Mouse (Mus musculus) forebrain, embryonic 15.5 days (tissue): ENCODE results near the gene Tom1l2. TPM values are rescaled to one million over a fixed set of nuclear protein-coding genes. Genes with fewer than 3 reads are reported as not detected.

ENCODE experiments used
- ATAC-seq: fragments of 200-750 bp; cut with Nextera tagmentation; replicated peaks from 2 replicates; pipeline ENCODE4 v1.8.0; 2017; ENCODE audit warnings: mild to moderate bottlenecking, moderate TSS enrichment, moderate library complexity
- H3K27ac ChIP-seq: fragments of 300-500 bp; sonication (generic); replicated peaks from 2 replicates; pipeline ENCODE4 v1.5.1; 2015; ENCODE audit warnings: mild to moderate bottlenecking, inconsistent platforms
- H3K27me3 ChIP-seq: fragments of 300-500 bp; sonication (generic); 2 replicates; pipeline ENCODE4 v1.6.1; 2015; ENCODE audit warnings: inconsistent platforms
- H3K36me3 ChIP-seq: fragments of 300-500 bp; sonication (generic); 2 replicates; pipeline ENCODE4 v1.6.1; 2015; ENCODE audit warnings: mild to moderate bottlenecking, inconsistent platforms
- H3K4me1 ChIP-seq: fragments of 300-500 bp; sonication (generic); 2 replicates; pipeline ENCODE4 v1.6.1; 2015; ENCODE audit warnings: inconsistent platforms
- H3K4me2 ChIP-seq: fragments of 300-500 bp; sonication (generic); replicated peaks from 2 replicates; pipeline ENCODE4 v1.6.1; 2015; ENCODE audit warnings: mild to moderate bottlenecking, inconsistent platforms
- H3K4me3 ChIP-seq: fragments of 300-500 bp; sonication (generic); 2 replicates; pipeline ENCODE4 v1.5.1; 2015; ENCODE audit warnings: mild to moderate bottlenecking, inconsistent platforms
- H3K9ac ChIP-seq: fragments of 300-500 bp; sonication (generic); replicated peaks from 2 replicates; pipeline ENCODE4 v1.6.1; 2015; ENCODE audit warnings: mild to moderate bottlenecking, inconsistent platforms
- H3K9me3 ChIP-seq: fragments of 300-500 bp; sonication (generic); 2 replicates; pipeline ENCODE4 v1.6.1; 2016; ENCODE audit warnings: inconsistent platforms
- WGBS: fragments of 180-500 bp; shearing (Covaris S2); methylation state at CpG from one replicate; pipeline ENCODE4 v1.1.7; 2015; ENCODE audit warnings: mixed read lengths; 5-methylcytosine and 5-hydroxymethylcytosine counted together
- polyA plus RNA-seq: library from polyadenylated mRNA; unstranded; fragments of >200 nt; fragmentation: Nextera tagmentation; extraction: Ambion mirVana; gene quantifications from 2 replicates; pipeline ENCODE4 v1.2.1, GENCODE M21; 2015

Gene Tom1l2
- polyA plus RNA-seq, 1 experiment from 2014 or later, result 48.7 TPM

DNA sequence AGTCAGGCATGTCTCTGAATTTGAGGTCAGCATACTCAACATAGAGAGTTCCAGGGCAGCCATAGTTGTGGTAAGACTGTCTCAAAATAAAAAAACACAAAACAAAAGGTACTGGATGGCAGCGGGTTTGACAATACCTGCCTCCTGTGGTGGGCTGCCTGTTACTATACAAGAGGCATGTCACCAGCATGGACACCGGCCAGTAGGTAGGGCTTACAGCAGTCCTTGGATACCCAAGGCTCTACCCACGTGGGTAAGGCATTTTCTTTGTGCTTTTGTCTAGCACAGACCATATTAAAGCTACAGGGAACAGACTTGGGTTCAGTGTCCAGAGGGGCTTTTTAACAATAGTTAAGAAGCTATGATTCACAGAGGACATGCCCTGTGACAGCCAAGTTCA is 97.5 kb downstream of the Tom1l2 start:
- no peaks in the 10 kb centered on the region for H3K9me3 ChIP-seq
- no peak overlapping the region for H3K4me2 ChIP-seq
- no peaks in the 10 kb centered on the region for H3K27me3 ChIP-seq
- ATAC-seq, result no peak
- no peak overlapping the region for H3K4me3 ChIP-seq
- WGBS, result 27% methylated on average over 3 of the region's 3 CpGs
- 0 out of 2 replicates have a peak, but pooled peaks cover 5% of the 10 kb centered on the region for H3K36me3 ChIP-seq
- peaks cover 28% of the 10 kb centered on the region for H3K4me1 ChIP-seq
- peak overlapping the region; percentile 74 for H3K27ac ChIP-seq
- H3K9ac ChIP-seq, result no peak overlapping the region

DNA sequence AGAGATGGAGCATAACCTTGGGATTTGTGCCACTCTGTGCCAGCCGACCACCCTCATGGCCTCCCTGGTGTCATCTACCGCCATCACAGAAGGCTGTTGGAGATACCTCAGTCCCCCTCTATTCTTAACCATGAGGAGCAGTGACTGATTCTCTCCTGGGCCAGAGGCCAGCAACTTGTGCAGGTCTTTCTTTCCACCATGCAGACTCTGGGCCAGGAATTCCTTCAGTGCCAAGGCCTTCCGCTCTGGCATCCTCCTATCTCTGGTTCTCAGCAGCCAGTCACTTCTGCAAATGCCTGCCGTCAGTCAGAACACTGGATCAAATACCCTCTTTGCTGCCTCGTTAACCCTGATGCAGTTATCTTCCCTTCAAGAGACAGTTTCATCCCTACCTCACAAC is 98.4 kb downstream of the Tom1l2 start:
- peaks cover 28% of the 10 kb centered on the region for H3K4me1 ChIP-seq
- no peak for ATAC-seq
- WGBS, result 52% methylated on average over 5 of the region's 5 CpGs

DNA sequence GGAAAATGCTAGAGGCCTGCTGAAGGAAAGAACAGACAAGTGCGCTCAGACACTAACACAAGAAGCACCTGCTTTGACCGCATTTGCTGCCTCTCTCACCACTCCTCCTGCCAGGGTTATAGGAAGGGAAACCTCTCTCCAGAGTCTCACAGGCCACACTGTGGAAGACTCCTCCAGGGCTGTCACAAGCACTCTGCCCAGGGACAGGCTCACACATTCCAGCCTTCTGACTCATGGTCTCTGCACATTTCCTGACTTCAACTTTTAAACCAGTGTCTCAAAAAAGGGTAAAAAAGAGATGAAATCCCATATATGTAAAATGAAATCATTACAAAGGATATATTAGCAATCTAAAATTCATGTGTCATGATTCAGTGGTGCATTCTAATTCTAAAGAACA is 99.2 kb downstream of the Tom1l2 start:
- no peaks in the 10 kb centered on the region for H3K27me3 ChIP-seq
- no peak overlapping the region for H3K4me3 ChIP-seq
- no peak overlapping the region for H3K9ac ChIP-seq
- 0 out of 2 replicates have a peak, but pooled peaks cover 5% of the 10 kb centered on the region for H3K36me3 ChIP-seq
- no peak overlapping the region for H3K27ac ChIP-seq
- 96% methylated on average over 2 of the region's 2 CpGs for WGBS
- peaks cover 34% of the 10 kb centered on the region for H3K4me1 ChIP-seq
- H3K9me3 ChIP-seq, result no peaks in the 10 kb centered on the region
- no peak for ATAC-seq
- H3K4me2 ChIP-seq, result no peak overlapping the region

More for the DNA sequence above, 98.4 kb downstream of the Tom1l2 start:
- Histone ChIP-seq H3K9me3 (no peaks in the 10 kb centered on the region), H3K27ac (peak overlapping the region; percentile 74), H3K9ac (no peak overlapping the region), H3K4me2 (no peak overlapping the region), H3K4me3 (no peak overlapping the region), H3K27me3 (no peaks in the 10 kb centered on the region), H3K36me3 (0 out of 2 replicates have a peak, but pooled peaks cover 5% of the 10 kb centered on the region)

DNA sequence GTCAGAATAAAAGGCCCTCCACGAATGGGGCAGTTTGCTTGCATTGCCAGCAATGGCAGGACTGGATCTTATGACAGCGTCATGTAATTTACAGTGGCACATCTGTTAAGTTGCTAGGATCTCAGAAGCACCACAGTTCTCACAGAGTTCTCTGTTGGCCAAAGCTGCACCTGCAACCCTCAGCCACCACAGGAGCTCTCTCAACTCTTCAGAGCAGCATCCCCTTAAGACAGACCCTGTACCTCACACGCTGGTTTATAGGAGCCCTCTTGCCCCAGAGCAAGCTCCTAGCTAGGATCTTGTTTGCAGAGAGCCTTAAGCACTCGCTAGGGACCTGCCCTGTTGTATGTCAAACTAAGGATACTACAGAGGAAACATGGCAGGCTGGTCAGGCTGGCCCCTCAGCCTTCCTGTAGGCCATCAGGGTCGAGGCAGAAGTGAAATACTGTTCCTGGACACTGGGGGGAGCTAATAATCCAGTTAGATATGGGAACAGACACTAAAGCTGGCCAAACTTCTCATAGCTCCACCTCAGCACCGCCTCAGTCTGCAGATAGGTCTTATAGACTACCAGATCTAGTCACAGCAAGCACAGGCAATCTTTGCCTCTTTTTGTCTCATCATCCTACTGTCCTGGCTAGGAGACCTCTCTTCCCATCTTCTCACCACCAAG is 101.6 kb downstream of the Tom1l2 start:
- Histone ChIP-seq H3K4me3 (no peak overlapping the region), H3K36me3 (0 out of 2 replicates have a peak, but pooled peaks cover 5% of the 10 kb centered on the region), H3K9ac (no peak overlapping the region), H3K9me3 (no peaks in the 10 kb centered on the region), H3K27me3 (no peaks in the 10 kb centered on the region), H3K4me1 (peaks cover 32% of the 10 kb centered on the region), H3K27ac (no peak overlapping the region), H3K4me2 (no peak overlapping the region)
- no peak for ATAC-seq
- 57% methylated on average over 6 of the region's 6 CpGs for WGBS

DNA sequence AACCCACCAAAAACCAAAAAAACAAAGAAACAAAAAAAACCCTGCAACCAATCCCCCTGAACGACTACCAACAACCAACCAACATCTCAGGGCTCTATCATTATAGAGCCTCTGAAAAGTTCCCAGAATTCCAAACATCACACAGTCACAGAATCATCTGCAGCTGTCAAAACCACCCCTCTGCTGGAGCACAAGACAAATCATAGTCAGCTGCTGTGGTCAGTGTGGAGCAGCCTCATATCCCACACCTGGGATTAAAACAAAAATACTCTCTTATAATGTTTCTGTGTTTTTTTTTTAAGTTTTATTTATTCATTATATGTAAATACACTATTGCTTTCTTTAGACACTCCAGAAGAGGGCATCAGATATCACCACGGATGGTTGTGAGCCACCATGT is 102.8 kb downstream of the Tom1l2 start:
- no peak overlapping the region for H3K9ac ChIP-seq
- WGBS, result 78% methylated on average over 2 of the region's 2 CpGs
- no peaks in the 10 kb centered on the region for H3K27me3 ChIP-seq
- no peak overlapping the region for H3K4me2 ChIP-seq
- no peak overlapping the region for H3K27ac ChIP-seq
- ATAC-seq, result no peak
- no peaks in the 10 kb centered on the region for H3K9me3 ChIP-seq
- peaks cover 24% of the 10 kb centered on the region for H3K4me1 ChIP-seq
- H3K4me3 ChIP-seq, result no peak overlapping the region
- H3K36me3 ChIP-seq, result 0 out of 2 replicates have a peak, but pooled peaks cover 5% of the 10 kb centered on the region

DNA sequence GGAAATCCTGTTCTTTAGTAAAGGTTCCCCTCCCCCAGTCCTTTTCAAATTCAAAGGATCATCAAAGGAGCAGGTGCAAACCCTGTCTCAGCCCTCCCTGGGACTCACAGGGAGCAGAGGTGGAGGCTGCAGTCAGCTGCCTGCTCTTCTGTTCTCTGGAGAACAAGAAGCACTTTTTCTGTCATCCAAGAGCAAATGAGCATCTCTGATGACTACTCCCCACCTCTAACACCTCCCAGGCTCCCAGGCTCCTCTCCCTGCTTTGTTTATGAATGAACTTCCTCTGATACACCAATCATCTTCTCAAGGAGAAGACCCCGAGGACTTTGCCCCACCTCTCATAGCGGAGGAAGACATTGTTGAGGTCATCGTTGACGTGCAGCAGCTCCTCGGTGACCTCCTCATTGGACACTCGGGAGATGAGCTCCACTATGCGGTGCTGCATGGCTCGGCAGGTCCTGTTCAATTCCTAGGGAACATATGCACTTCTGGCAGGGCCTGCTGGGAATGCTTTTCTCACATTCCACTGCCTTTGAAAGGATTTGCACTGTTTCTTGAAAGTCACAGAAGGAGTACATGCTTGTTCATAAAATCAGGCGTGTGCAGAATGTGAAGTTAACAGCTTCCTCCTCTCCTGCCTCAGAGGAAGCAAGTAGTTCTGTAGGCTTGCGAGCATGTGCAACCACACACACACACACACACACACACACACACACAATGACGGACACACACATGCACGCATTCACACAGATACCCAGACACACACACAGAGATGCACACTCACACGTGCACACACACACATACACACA is 103.9 kb downstream of the Tom1l2 start:
- Histone ChIP-seq H3K9ac (no peak overlapping the region), H3K27ac (peak overlapping the region; percentile 68), H3K4me3 (no peak overlapping the region), H3K9me3 (no peaks in the 10 kb centered on the region), H3K4me1 (peaks cover 21% of the 10 kb centered on the region), H3K27me3 (no peaks in the 10 kb centered on the region), H3K36me3 (0 out of 2 replicates have a peak, but pooled peaks cover 10% of the 10 kb centered on the region), H3K4me2 (no peak overlapping the region)
- WGBS, result 46% methylated on average over 13 of the region's 13 CpGs
- peak; percentile 19; the same call in 1 of the 2 replicates for ATAC-seq

DNA sequence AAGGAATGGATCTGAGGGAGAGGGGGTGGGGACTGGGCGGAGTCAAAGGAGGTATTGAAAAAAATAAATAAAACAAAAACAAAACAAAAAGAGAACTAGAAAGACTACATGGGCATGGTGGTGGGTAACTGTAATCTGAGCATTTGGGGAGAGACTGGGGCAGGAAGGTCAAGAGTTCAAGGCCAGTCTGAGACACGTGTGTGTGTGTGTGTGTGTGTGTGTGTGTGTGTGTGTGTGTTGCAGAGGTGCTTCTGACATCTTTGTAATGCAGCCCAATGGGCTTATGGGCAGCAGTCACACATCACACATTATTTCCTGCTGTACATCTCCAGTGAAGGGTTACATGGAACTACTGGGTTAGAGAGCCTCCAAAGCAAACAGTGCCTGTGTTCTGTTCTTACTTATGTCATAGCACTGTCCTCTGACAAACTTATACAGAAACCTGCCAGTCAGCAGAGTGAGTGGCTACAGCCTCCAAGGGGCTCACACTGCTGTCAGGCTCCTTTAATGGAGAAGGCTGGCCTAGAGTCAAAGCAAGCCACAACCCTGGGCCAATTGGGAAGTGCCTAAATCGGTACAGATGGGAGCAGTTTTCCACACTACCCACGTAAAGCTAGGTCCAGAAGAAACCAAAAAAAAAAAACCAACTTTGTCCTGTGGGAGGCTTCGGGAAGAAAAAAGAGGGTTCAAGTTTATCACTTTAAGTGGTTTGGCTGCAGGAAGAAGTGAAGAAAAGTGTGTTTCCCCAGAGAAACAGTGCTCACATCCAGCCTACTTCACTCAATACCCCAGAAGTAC is 104.8 kb downstream of the Tom1l2 start:
- Histone ChIP-seq H3K36me3 (0 out of 2 replicates have a peak, but pooled peaks cover 9% of the 10 kb centered on the region), H3K27ac (peak overlapping the region; percentile 68), H3K4me2 (no peak overlapping the region), H3K4me3 (no peak overlapping the region), H3K27me3 (no peaks in the 10 kb centered on the region), H3K9ac (no peak overlapping the region), H3K4me1 (peaks cover 21% of the 10 kb centered on the region), H3K9me3 (no peaks in the 10 kb centered on the region)
- no peak for ATAC-seq
- 48% methylated on average over 5 of the region's 5 CpGs for WGBS

DNA sequence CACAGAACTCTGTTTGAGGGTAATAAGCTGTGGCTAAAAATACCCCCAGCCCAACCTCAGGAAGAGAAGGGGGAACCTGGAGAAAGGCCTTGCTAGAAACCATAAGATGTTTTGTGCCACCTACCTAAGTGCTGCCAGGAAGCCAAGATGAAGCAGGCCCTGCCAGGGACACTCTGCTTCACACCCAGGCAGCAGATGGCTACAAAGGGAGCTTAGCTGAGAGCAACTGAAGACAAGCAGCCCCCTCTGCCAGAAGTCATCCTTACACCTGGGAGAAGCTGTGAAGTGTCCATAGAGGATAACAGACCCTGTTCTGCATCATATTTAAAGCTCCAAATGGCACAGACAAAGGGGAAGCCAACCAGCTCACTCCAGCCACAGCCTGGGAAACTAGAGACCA is 106.6 kb downstream of the Tom1l2 start:
- H3K9ac ChIP-seq, result no peak overlapping the region
- H3K27ac ChIP-seq, result peak overlapping the region; percentile 21
- ATAC-seq, result 0 out of 2 replicates have a peak, but pooled peaks have one; percentile 4
- H3K4me1 ChIP-seq, result peaks cover 21% of the 10 kb centered on the region
- H3K9me3 ChIP-seq, result no peaks in the 10 kb centered on the region
- H3K36me3 ChIP-seq, result peaks cover 17% of the 10 kb centered on the region; the same call in 1 of the 2 replicates
- H3K4me3 ChIP-seq, result no peak overlapping the region
- no peaks in the 10 kb centered on the region for H3K27me3 ChIP-seq
- no peak overlapping the region for H3K4me2 ChIP-seq

DNA sequence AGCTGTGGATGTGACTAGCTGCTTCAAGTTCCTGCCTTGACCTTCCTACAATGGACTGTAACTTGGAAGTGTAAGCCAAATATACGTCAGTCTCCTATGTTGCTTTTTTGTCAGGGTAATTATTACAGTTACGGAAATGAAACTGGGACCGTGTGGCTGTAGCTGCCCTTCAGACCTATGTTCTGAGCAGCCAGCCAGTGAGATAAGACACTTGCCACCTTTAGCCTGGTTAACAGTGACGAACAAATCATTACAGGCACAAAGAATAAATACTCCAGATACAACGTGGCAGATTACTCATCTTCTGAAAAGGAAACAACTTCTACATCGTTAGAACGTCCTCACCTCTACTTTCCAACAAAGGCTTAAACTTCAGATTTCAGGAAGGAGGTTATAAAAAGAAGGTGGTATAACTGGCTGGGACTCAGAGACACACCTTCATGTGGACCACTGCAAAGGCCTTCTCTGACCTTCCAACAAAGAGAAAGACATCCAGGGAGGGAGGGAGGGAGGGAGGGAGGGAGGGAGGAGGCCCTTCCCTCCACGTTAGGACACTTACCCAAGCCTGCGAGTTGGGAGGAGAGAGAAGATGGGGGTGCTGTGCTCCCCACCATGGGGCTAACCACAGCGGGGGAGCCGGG is 108.1 kb downstream of the Tom1l2 start:
- no peaks in the 10 kb centered on the region for H3K9me3 ChIP-seq
- 69% methylated on average over 11 of the region's 11 CpGs for WGBS
- ATAC-seq, result no peak
- H3K27me3 ChIP-seq, result no peaks in the 10 kb centered on the region
- H3K4me3 ChIP-seq, result no peak overlapping the region
- no peak overlapping the region for H3K4me2 ChIP-seq
- no peak overlapping the region for H3K9ac ChIP-seq
- no peak overlapping the region for H3K27ac ChIP-seq
- H3K36me3 ChIP-seq, result peaks cover 24% of the 10 kb centered on the region
- H3K4me1 ChIP-seq, result peaks cover 21% of the 10 kb centered on the region

DNA sequence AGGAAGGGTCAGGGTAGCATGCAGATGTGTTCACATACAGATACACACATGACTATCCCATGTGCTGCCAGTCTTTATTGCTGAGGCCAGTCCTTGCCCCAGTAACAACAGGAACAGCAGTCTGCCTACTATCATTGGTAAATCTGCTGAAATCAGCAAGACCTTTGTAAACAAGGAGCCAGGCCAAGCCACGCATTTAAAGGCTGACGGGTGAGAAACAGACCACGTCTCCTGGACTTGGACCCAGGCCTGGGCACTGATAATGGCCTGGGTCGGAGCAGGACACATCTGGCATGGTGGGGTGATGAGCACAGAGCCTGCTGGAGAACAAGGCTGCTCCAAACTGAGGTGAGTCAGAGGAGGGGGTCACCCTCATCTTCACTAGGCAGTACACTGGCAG is 112.2 kb downstream of the Tom1l2 start:
- Histone ChIP-seq H3K4me2 (no peak overlapping the region), H3K9me3 (no peaks in the 10 kb centered on the region), H3K36me3 (peaks cover 24% of the 10 kb centered on the region), H3K27ac (no peak overlapping the region), H3K27me3 (no peaks in the 10 kb centered on the region), H3K4me1 (no peaks in the 10 kb centered on the region), H3K4me3 (no peak overlapping the region), H3K9ac (no peak overlapping the region)
- 84% methylated on average over 4 of the region's 4 CpGs for WGBS
- ATAC-seq, result no peak

DNA sequence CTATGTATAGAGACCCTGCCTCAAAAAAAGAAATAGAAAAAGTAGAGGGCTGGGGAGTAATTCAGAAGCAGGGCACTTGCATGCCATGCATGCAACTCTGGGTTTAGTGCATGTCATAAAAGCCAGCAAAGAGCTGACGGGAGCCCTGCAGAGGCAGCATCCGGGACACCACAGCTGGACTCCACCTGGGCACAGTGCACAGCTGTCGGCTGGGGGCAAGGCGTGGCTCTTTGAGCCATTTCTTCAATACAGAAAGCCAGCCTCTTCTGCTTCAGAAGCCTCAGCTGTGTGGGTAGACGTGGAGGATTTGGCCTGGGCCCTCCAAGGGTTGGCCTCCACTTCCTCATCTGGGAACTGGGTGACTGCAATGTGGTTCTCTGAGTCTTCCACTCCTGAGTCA is 117.4 kb downstream of the Tom1l2 start:
- H3K4me1 ChIP-seq, result peaks cover 11% of the 10 kb centered on the region
- 91% methylated on average over 5 of the region's 5 CpGs for WGBS
- no peak overlapping the region for H3K27ac ChIP-seq
- H3K9me3 ChIP-seq, result no peaks in the 10 kb centered on the region
- no peak for ATAC-seq
- H3K4me2 ChIP-seq, result no peak overlapping the region
- no peak overlapping the region for H3K9ac ChIP-seq
- H3K27me3 ChIP-seq, result no peaks in the 10 kb centered on the region
- H3K36me3 ChIP-seq, result peaks cover 5% of the 10 kb centered on the region
- no peak overlapping the region for H3K4me3 ChIP-seq
